Mouse (Mus musculus) midbrain, embryonic 16.5 days (tissue): ENCODE measurements at regions not wholly inside any gene's neighbourhood (a gene's known extent, or its start where the extent isn't known, plus 50 kb on each side); places are given as distances from the start of the nearest gene placed in this dataset.

Experiments used
- ATAC-seq: fragments of 200-750 bp; cut with Nextera tagmentation; 2 replicates; pipeline ENCODE4 v1.8.0; 2017; ENCODE audit warnings: moderate TSS enrichment
- H3K27ac ChIP-seq: fragments of 300-500 bp; sonication (generic); 2 replicates; pipeline ENCODE4 v1.5.1; 2014; ENCODE audit warnings: mild to moderate bottlenecking, low read length, mixed read lengths
- H3K27me3 ChIP-seq: fragments of 300-500 bp; sonication (generic); 2 replicates; pipeline ENCODE4 v1.6.1; 2014; ENCODE audit warnings: low read depth, low read length, mixed read lengths; ENCODE audit not compliant: control insufficient read depth, insufficient read depth
- H3K36me3 ChIP-seq: fragments of 300-500 bp; sonication (generic); 2 replicates; pipeline ENCODE4 v1.6.1; 2014; ENCODE audit warnings: mild to moderate bottlenecking, low read length, moderate library complexity, mixed read lengths; ENCODE audit not compliant: control insufficient read depth, insufficient read depth
- H3K4me1 ChIP-seq: fragments of 300-500 bp; sonication (generic); 2 replicates; pipeline ENCODE4 v1.6.1; 2014; ENCODE audit warnings: mild to moderate bottlenecking, low read length, mixed read lengths; ENCODE audit not compliant: control insufficient read depth, insufficient read depth
- H3K4me2 ChIP-seq: fragments of 300-500 bp; sonication (generic); 2 replicates; pipeline ENCODE4 v1.6.1; 2014; ENCODE audit warnings: mild to moderate bottlenecking, low read length, mixed read lengths
- H3K4me3 ChIP-seq: fragments of 300-500 bp; sonication (generic); 2 replicates; pipeline ENCODE4 v1.5.1; 2014; ENCODE audit warnings: low read depth, mild to moderate bottlenecking, low read length, moderate library complexity, mixed read lengths
- H3K9ac ChIP-seq: fragments of 300-500 bp; sonication (generic); 2 replicates; pipeline ENCODE4 v1.6.1; 2014; ENCODE audit warnings: low read depth, low read length, mixed read lengths
- H3K9me3 ChIP-seq: fragments of 300-500 bp; sonication (generic); replicated peaks from 2 replicates; pipeline ENCODE4 v1.6.1; 2014; ENCODE audit warnings: mild to moderate bottlenecking, low read length, mixed read lengths; ENCODE audit not compliant: control insufficient read depth, poor library complexity, severe bottlenecking
- WGBS: fragments of 180-500 bp; shearing (Covaris S2); extraction: QIAGEN DNeasy Blood & Tissue Kit; methylation state at CpG from one replicate; pipeline ENCODE4 v1.1.7; 2014; 5-methylcytosine and 5-hydroxymethylcytosine counted together

DNA sequence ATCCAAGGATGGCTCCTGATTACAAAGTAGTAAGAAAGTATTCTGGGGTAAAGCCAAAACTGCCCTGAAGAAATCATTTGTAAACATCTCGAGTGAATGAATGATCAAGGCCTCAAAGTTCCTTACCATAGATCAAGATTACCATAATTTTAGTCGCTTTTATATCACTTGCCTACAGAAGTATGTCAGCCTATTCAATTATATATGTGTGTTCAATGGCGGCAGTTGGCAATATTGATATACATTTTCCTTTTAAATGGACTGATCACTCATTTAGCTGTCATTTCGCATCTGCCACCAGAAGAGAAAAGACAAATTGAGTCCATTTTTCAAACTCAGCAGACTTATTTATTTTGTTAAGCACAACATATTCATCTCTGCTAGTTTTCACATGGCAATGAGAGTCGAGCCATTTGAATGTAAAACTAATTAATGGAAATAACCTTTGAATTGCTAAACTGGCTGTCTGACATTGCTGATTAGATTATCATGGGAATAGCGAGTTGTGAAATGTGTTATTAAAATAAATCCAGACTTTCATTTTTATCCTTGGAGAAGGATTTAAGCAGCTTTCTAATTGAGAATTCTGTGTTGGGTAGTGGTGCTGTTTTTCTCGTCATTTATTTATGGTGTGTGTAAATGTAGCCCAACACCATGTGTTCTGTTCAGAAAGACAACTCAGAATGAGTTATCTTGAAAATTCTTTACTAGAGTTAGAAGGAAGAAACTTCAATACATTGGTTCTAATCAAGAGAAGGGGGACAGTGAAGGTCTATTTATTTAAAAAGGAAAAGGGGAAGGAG, 350.6 kb upstream of the Clec14a start:
- H3K9ac ChIP-seq = no peak overlapping the region
- H3K27me3 ChIP-seq = no peaks in the 10 kb centered on the region
- H3K4me1 ChIP-seq = no peaks in the 10 kb centered on the region
- no peak overlapping the region for H3K4me2 ChIP-seq
- no peak overlapping the region for H3K27ac ChIP-seq
- 81% methylated on average over 7 of the region's 7 CpGs for WGBS
- H3K4me3 ChIP-seq = no peak overlapping the region
- H3K9me3 ChIP-seq = no peaks in the 10 kb centered on the region
- no peaks in the 10 kb centered on the region for H3K36me3 ChIP-seq
- ATAC-seq = no peak

GRCm38 (mm10) chr12:58594781-58595180, 325.7 kb upstream of the Clec14a start:
- Histone ChIP-seq H3K27me3 (no peaks in the 10 kb centered on the region), H3K9ac (no peak overlapping the region), H3K9me3 (no peaks in the 10 kb centered on the region), H3K36me3 (no peaks in the 10 kb centered on the region), H3K4me1 (peaks cover 7% of the 10 kb centered on the region; the same call in 1 of the 2 replicates), H3K27ac (no peak overlapping the region), H3K4me2 (no peak overlapping the region), H3K4me3 (no peak overlapping the region)
- ATAC-seq = no peak
- 81% methylated on average over 9 of the region's 9 CpGs for WGBS

DNA sequence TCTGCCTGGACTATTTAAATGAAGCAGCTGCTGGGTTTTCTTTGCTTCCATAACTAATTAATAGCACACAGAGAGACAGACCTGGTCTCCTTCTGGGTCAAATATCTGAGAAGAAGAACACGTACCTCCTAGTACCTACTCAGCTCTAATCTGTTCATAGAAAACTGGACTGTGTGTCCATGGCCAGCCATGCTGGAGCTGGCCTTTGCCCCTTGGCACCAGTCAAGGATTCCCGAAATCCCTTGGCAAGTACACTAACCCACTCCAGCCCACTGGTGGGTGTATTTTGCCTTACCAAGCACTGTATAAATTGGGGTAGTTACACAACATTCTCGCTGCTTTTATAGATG, 322.4 kb upstream of the Clec14a start:
- no peaks in the 10 kb centered on the region for H3K27me3 ChIP-seq
- no peaks in the 10 kb centered on the region for H3K36me3 ChIP-seq
- no peak overlapping the region for H3K9ac ChIP-seq
- no peak for ATAC-seq
- H3K4me2 ChIP-seq = no peak overlapping the region
- WGBS = 59% methylated on average over 3 of the region's 3 CpGs
- H3K4me3 ChIP-seq = no peak overlapping the region
- 0 out of 2 replicates have a peak overlapping the region, but pooled peaks have one; percentile 42 for H3K27ac ChIP-seq
- H3K9me3 ChIP-seq = no peaks in the 10 kb centered on the region
- H3K4me1 ChIP-seq = peaks cover 7% of the 10 kb centered on the region; the same call in 1 of the 2 replicates

DNA sequence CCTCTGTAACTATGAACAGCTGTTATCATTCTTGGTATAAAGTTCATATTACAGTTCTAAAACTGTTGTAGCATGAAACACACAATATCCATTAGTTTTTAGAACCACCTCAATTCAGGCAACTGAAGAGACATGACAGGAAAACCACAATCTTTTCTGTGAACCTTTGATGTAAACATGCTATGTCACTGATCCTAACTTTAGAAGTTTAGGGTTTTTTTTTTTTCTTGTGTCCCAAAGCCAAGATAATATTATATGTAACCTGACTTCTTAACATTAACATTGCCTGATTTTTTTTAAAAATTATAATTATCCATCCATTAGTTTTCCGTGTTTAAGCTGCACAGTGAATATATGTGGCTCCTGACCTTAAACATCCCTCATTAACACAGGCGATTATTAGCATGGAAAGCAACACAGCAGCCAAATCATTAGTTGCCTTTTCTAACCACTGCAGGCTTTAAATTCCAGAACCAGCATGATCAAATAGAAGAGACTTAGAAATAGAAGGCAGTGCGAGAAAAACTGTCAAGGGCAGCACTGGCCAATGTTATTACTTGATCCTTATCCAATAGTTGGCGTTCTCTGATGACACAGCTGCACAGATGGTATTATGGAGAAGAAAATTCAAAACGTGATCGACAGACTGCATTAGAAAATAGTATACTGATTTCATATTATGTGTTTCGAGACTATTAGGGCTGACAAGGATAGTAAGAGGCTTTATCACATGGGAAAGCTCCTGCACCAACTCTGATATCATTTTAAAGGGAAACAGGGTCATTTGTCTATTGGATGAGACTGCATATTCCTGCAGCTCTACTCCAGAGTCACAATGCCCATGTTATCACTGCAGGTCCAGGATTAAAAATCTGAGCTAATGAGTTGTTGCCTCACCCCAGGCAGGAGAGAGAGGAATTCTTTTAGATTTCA, 321.7 kb upstream of the Clec14a start:
- no peaks in the 10 kb centered on the region for H3K9me3 ChIP-seq
- H3K9ac ChIP-seq = no peak overlapping the region
- H3K4me3 ChIP-seq = no peak overlapping the region
- ATAC-seq = peak; percentile 67
- H3K36me3 ChIP-seq = no peaks in the 10 kb centered on the region
- WGBS = 49% methylated on average over 7 of the region's 7 CpGs
- H3K27ac ChIP-seq = no peak overlapping the region
- no peak overlapping the region for H3K4me2 ChIP-seq
- no peaks in the 10 kb centered on the region for H3K27me3 ChIP-seq
- peaks cover 7% of the 10 kb centered on the region; the same call in 1 of the 2 replicates for H3K4me1 ChIP-seq

GRCm38 (mm10) chr12:58581811-58582572, 312.9 kb upstream of the Clec14a start:
- Histone ChIP-seq H3K36me3 (no peaks in the 10 kb centered on the region), H3K4me3 (no peak overlapping the region), H3K4me2 (no peak overlapping the region), H3K27ac (no peak overlapping the region), H3K9me3 (no peaks in the 10 kb centered on the region), H3K9ac (no peak overlapping the region), H3K4me1 (no peaks in the 10 kb centered on the region), H3K27me3 (no peaks in the 10 kb centered on the region)
- no peak for ATAC-seq
- 90% methylated on average over 5 of the region's 5 CpGs for WGBS

DNA sequence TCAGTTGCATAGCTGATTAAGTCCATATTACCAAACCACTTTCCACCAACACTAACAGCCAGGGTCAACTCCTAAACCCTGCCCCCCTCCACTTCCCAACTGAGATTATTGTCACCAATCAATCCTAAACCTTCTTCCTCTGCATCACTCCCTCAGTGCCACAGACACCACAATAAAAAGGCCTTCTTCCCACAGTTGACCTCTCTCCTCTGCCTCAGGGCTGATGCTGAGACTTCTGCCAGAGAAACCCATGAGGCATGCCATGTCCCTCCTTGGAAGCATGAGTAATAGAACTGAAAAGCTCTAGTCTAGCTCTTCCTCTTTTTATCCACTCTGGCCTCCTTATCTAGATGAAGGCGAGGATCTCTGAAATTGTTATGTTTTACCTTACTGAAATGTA, 300.0 kb upstream of the Clec14a start:
- no peak overlapping the region for H3K4me3 ChIP-seq
- no peak overlapping the region for H3K4me2 ChIP-seq
- H3K9ac ChIP-seq = no peak overlapping the region
- no peak overlapping the region for H3K27ac ChIP-seq
- no peaks in the 10 kb centered on the region for H3K27me3 ChIP-seq
- no peaks in the 10 kb centered on the region for H3K36me3 ChIP-seq
- 88% methylated on average over 1 of the region's 1 CpGs for WGBS
- no peaks in the 10 kb centered on the region for H3K9me3 ChIP-seq
- no peaks in the 10 kb centered on the region for H3K4me1 ChIP-seq
- no peak for ATAC-seq

- Histone ChIP-seq H3K27ac (no peak overlapping the region), H3K27me3 (no peaks in the 10 kb centered on the region), H3K4me3 (no peak overlapping the region), H3K4me1 (no peaks in the 10 kb centered on the region), H3K9ac (no peak overlapping the region), H3K36me3 (no peaks in the 10 kb centered on the region), H3K4me2 (no peak overlapping the region), H3K9me3 (no peaks in the 10 kb centered on the region)
- WGBS = 81% methylated on average over 5 of the region's 5 CpGs
- no peak for ATAC-seq
Observed at GRCm38 (mm10) chr12:58560840-58561239, 291.8 kb upstream of the Clec14a start.

- Histone ChIP-seq H3K4me1 (no peaks in the 10 kb centered on the region), H3K36me3 (no peaks in the 10 kb centered on the region), H3K27ac (no peak overlapping the region), H3K9me3 (no peaks in the 10 kb centered on the region), H3K4me2 (no peak overlapping the region), H3K4me3 (no peak overlapping the region), H3K9ac (no peak overlapping the region), H3K27me3 (no peaks in the 10 kb centered on the region)
- no peak for ATAC-seq
- 9% methylated on average over 1 of the region's 1 CpGs for WGBS
Observed at GRCm38 (mm10) chr12:58559833-58560232, 290.7 kb upstream of the Clec14a start.
